Mouse (Mus musculus) hindbrain, embryonic 16.5 days (tissue): ENCODE data around the gene Rasgef1c. TPM values are rescaled to one million over a fixed set of nuclear protein-coding genes. Genes with fewer than 3 reads are reported as not detected.

Experiments
- ATAC-seq: fragments of 200-750 bp; cut with Nextera tagmentation; 2 replicates; pipeline ENCODE4 v1.8.0; 2017; ENCODE audit warnings: moderate TSS enrichment, moderate library complexity
- H3K27ac ChIP-seq: fragments of 300-500 bp; sonication (generic); 2 replicates; pipeline ENCODE4 v1.5.1; 2014; ENCODE audit warnings: low read depth, mild to moderate bottlenecking, control low read depth, low read length, moderate library complexity
- H3K27me3 ChIP-seq: fragments of 300-500 bp; sonication (generic); replicated peaks from 2 replicates; pipeline ENCODE4 v1.6.1; 2014; ENCODE audit warnings: low read length; ENCODE audit not compliant: control insufficient read depth, insufficient read depth
- H3K36me3 ChIP-seq: fragments of 300-500 bp; sonication (generic); 2 replicates; pipeline ENCODE4 v1.6.1; 2014; ENCODE audit warnings: mild to moderate bottlenecking, low read length, moderate library complexity, mixed read lengths; ENCODE audit not compliant: control insufficient read depth, insufficient read depth
- H3K4me1 ChIP-seq: fragments of 300-500 bp; sonication (generic); 2 replicates; pipeline ENCODE4 v1.6.1; 2014; ENCODE audit warnings: low read depth, low read length; ENCODE audit not compliant: control insufficient read depth, insufficient read depth
- H3K4me2 ChIP-seq: fragments of 300-500 bp; sonication (generic); 2 replicates; pipeline ENCODE4 v1.6.1; 2014; ENCODE audit warnings: mild to moderate bottlenecking, low read length, control low read depth, moderate library complexity
- H3K4me3 ChIP-seq: fragments of 300-500 bp; sonication (generic); 2 replicates; pipeline ENCODE4 v1.5.1; 2014; ENCODE audit warnings: mild to moderate bottlenecking, low read length, control low read depth, moderate library complexity
- H3K9ac ChIP-seq: fragments of 300-500 bp; sonication (generic); 2 replicates; pipeline ENCODE4 v1.6.1; 2014; ENCODE audit warnings: low read depth, mild to moderate bottlenecking, control low read depth, low read length, moderate library complexity
- H3K9me3 ChIP-seq: fragments of 300-500 bp; sonication (generic); 2 replicates; pipeline ENCODE4 v1.6.1; 2014; ENCODE audit warnings: mild to moderate bottlenecking, low read length, moderate library complexity; ENCODE audit not compliant: control insufficient read depth
- WGBS: fragments of 180-500 bp; shearing (Covaris S2); extraction: QIAGEN DNeasy Blood & Tissue Kit; methylation state at CpG from one replicate; pipeline ENCODE4 v1.1.7; 2014; 5-methylcytosine and 5-hydroxymethylcytosine counted together
- microRNA-seq: library from miRNA; unstranded; fragments of <30 nt; microRNA quantifications from one replicate; pipeline ENCODE4, GENCODE M21; 2017
- polyA plus RNA-seq: library from polyadenylated mRNA; unstranded; fragments of >200 nt; fragmentation: Nextera tagmentation; extraction: Ambion mirVana; gene quantifications from 2 replicates; pipeline ENCODE4 v1.2.1, GENCODE M21; 2015

Gene Rasgef1c
- polyA plus RNA-seq, 1 experiment from 2014 or later: 34.7 TPM

DNA sequence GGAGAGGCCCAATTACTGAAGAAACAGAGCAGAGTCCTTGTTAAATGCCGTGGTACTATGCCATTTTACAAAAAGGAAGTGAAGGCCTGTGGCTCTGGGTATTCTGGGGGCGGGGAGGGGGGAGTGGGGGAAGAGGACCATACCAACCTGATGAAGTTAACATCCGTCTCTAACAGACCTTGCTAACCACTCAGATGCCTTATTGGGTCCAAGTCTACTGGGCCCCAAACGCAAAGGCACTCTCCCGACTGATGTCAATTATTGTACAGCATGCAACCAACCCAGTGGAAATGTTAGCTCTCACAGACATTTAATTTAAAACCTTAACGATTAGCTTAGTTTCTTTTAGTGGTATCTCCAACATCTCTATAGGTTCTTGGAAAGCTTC lies 122.8 kb downstream of the Rasgef1c start:
- Histone ChIP-seq H3K27ac (peak overlapping the region; percentile 100), H3K27me3 (no peaks in the 10 kb centered on the region), H3K9ac (peak overlapping the region; percentile 97), H3K4me2 (peak overlapping the region; percentile 59), H3K4me1 (peaks cover 26% of the 10 kb centered on the region), H3K9me3 (no peaks in the 10 kb centered on the region), H3K36me3 (no peaks in the 10 kb centered on the region), H3K4me3 (peak overlapping the region; percentile 87)
- ATAC-seq: peak; percentile 18
- 57% methylated on average over 6 of the region's 6 CpGs for WGBS

DNA sequence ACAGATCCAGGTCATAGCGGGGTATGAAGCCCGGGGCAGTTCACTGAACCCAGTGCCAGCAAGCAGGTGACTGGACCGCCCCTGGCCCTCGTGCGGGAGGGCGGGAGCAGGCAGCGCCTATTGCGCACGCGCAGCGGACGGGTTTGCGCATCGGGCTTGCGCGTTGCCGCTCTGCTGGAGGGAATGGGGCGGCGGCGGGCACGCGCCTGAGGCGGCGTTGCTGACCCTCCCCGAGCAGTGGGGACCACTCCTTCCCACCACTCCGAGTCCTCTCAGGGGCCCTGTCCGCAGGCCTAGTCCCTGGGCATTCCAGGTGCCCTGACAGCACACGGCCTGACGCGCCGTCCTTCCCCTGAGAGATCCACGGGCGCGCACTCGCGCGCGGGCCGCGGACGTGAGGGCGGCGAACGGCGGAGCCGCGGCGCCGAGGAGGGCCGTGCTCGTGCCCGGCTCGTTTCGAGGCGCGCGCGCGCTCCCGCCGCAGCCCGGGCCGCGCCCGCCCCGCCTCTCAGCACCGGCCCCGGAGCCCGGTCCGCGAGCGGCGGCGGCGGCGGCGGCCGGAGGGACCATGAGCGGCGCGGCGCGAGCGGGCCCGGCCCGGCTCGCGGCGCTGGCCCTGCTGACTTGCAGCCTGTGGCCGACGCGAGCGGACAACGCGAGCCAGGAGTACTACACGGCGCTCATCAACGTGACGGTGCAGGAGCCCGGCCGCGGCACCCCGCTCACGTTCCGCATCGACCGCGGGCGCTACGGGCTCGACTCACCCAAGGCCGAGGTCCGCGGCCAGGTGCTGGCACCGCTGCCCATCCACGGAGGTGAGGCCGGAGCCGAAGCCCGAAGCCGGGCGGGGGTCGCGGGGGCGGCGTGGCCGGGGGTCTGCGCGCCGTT lies 123.4 kb downstream of the Rasgef1c start, which contains the start of gene Rnf130:
TSS of gene Rnf130 (plus strand) at position 514 of the 888 bp plus-strand sequence.
- under 1% methylated on average over 68 of the region's 129 CpGs for WGBS
- H3K4me1 ChIP-seq: peaks cover 28% of the 10 kb centered on the region

DNA sequence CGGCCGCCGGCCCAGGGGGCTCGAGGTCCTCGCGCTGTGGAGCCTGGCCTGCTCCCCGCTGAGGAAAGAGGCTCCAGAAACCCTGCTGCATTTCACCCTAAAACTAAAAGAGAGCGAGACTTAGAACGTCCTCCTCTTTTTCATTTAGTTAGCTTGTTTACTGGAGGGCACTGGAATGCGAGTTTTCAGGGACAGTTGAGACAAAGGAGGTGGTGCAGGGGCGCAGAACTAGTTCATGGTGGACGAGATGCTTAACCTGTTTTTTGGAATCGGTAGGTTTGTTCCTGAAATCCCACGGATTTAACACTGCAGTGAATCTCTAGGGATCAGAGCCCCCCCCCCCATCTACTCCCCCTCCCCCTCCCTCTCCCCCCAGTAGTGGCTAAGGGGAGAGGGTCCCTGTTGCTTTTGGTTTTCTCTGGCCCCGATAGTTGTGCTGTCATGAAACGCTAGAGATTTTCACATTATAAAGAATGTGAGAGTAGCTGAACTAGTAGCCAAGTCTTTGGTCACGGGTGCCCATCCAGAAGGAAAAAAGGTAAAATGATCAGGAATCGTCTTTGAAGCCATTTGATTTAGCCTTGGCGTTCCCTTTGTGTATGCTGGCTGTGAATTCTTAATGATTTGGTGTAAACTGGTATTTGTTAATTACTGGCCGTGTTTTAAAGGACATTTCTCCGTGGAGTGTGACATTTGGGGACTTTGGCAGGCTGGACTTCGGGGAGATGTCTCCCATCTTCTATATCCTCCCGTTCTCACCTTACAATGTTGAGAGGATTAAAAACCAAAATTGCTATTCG lies 124.3 kb downstream of the Rasgef1c start:
- H3K4me1 ChIP-seq: peaks cover 28% of the 10 kb centered on the region
- no peaks in the 10 kb centered on the region for H3K36me3 ChIP-seq
- H3K27ac ChIP-seq: peak overlapping the region; percentile 100
- peak overlapping the region; percentile 87 for H3K4me3 ChIP-seq
- WGBS: 3% methylated on average over 24 of the region's 24 CpGs
- no peaks in the 10 kb centered on the region for H3K27me3 ChIP-seq
- H3K9me3 ChIP-seq: no peaks in the 10 kb centered on the region
- H3K4me2 ChIP-seq: peak overlapping the region; percentile 59
- H3K9ac ChIP-seq: peak overlapping the region; percentile 97
- ATAC-seq: peak; percentile 19; the same call in 1 of the 2 replicates

More for the DNA sequence above, 123.4 kb downstream of the Rasgef1c start, which contains the start of gene Rnf130:
- Histone ChIP-seq H3K9ac (peak within 1 kb of the TSS; percentile 97), H3K27me3 (no peaks in the 10 kb centered on the region), H3K4me3 (peak within 1 kb of the TSS; percentile 87), H3K4me2 (peak within 1 kb of the TSS; percentile 59), H3K9me3 (no peaks in the 10 kb centered on the region), H3K27ac (peak within 1 kb of the TSS; percentile 100), H3K36me3 (no peaks in the 10 kb centered on the region)
- ATAC-seq: peak; percentile 90

DNA sequence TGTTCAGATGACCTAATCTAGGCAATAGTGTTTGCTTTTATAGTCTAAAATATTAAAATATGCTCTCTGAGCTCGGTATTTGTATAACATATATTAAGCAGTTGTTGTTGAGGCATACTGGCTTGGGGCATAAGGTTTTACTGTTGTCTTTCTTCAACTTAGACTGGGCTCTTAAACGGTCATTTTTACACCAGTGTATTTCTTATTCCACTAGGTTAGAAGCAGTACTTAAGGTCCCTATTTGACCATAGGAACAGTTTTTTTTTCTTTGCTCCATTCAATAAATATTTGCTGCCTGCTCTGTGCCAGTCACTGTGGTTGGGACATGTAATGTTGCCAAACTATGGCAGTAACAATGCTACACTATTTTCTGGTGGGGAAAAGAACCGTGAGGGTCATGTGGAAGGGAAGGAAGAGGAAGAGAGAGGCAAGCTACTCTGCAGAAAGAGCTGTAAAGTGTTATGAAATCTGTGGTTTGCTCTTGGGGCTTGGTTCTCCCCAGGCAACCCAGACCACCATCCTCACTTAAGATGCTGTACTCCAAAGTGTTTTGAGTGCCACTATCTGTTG lies 125.0 kb downstream of the Rasgef1c start:
- Histone ChIP-seq H3K9ac (peak overlapping the region; percentile 97), H3K4me1 (peaks cover 31% of the 10 kb centered on the region), H3K9me3 (no peaks in the 10 kb centered on the region), H3K36me3 (no peaks in the 10 kb centered on the region), H3K27me3 (no peaks in the 10 kb centered on the region), H3K27ac (no peak overlapping the region; the same call in 1 of the 2 replicates), H3K4me2 (peak overlapping the region; percentile 59), H3K4me3 (peak overlapping the region; percentile 87)
- no peak for ATAC-seq
- WGBS: 19% methylated on average over 3 of the region's 3 CpGs

DNA sequence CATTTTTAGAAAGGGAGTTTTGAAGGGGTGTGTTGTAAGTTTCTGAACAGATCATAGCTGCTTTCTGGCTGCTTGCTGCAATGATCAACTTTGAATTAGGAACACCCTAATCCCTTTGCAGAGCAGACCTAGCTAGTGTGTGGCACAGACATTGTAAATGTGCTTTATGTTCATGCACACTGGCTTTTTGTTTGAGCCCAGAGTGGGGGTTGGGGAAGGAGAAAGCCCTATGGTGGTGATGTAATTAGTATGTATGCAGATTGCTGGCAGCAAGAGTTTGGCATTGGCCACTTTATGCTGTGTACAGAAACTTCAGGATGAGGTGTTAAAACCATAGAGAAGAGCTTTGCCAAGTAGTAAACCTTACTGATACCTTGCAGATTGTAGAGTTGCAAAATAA lies 126.8 kb downstream of the Rasgef1c start:
- no peaks in the 10 kb centered on the region for H3K27me3 ChIP-seq
- no peak for ATAC-seq
- H3K36me3 ChIP-seq: no peaks in the 10 kb centered on the region
- H3K4me1 ChIP-seq: peaks cover 32% of the 10 kb centered on the region
- peak overlapping the region; percentile 40 for H3K4me2 ChIP-seq
- H3K9ac ChIP-seq: no peak overlapping the region
- no peak overlapping the region for H3K4me3 ChIP-seq
- H3K27ac ChIP-seq: no peak overlapping the region
- H3K9me3 ChIP-seq: no peaks in the 10 kb centered on the region

Small RNAs within 50 kb of the gene (microRNA-seq; reads per million reads assigned to microRNA genes)
- gene Gm23492: not detected

Other genes with a start within 250 kb of the Rasgef1c start
- gene Scgb3a1, start 238.2 kb upstream of the Rasgef1c start, polyA plus RNA-seq: not detected in 2 replicates
- 30.1 and 36.1 TPM in 2 replicates for gene Cnot6, start 189.1 kb upstream of the Rasgef1c start, polyA plus RNA-seq
- gene Gfpt2, start 107.7 kb upstream of the Rasgef1c start, polyA plus RNA-seq: 6.3 and 7.2 TPM in 2 replicates
- gene Mapk9, start 55.1 kb upstream of the Rasgef1c start, polyA plus RNA-seq: 69.0 and 69.9 TPM in 2 replicates
- gene Rnf130, start 123.5 kb downstream of the Rasgef1c start, polyA plus RNA-seq: 32.6 and 46.6 TPM in 2 replicates
- gene Tbc1d9b, start 229.6 kb downstream of the Rasgef1c start, polyA plus RNA-seq: 36.0 and 41.9 TPM in 2 replicates